In the genomic region with DNA sequence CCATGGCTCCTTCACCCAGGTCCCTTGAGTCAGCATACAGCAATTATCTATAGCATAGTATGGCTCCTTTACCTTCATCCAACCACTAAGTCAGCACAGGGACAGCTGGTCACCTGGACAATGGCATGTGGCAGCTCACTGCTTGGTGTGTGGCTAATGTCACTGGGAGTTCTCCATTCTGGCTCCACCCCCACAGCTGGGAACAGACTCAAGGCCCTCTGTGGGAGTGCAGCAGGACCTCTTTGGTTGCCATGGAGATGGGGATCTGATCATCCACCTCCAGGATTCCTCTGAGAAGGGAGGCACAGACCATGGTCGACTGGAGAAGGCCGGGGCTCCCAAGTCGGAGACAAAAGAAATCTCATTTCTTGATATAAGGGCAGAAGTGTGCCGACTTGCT, we compare ENCODE assay signal across 8 mouse cellular contexts.
DNase-seq lines count a peak whose midpoint lies in the region; ATAC-seq and TF ChIP-seq lines count a peak whose summit lies in the region.

No protein-coding gene starts in this region.

- 38% methylated on average over 4 of the region's 4 CpGs for WGBS in intestine, embryonic 14.5 days
- 36% methylated on average over 4 of the region's 4 CpGs for WGBS in intestine, embryonic 15.5 days
- WGBS in hindbrain, embryonic 11.5 days = 10% methylated on average over 4 of the region's 4 CpGs
- WGBS in midbrain, postnatal 0 days = 6% methylated on average over 4 of the region's 4 CpGs

- no peak overlapping the region for H3K4me2 ChIP-seq in intestine, embryonic 14.5 days (ENCODE audit: low read length)
- no peak overlapping the region for H3K4me2 ChIP-seq in intestine, embryonic 15.5 days (replicated peaks)
- H3K4me2 ChIP-seq in hindbrain, embryonic 11.5 days (replicated peaks; ENCODE audit: low read depth, low read length) = no peak overlapping the region
- no peak overlapping the region for H3K4me2 ChIP-seq in midbrain, postnatal 0 days (ENCODE audit: low read depth, low read length, poor library complexity, severe bottlenecking)

- ATAC-seq in intestine, embryonic 14.5 days (replicated peaks; ENCODE audit: low FRiP score, low TSS enrichment, low read depth) = 0 out of 2 replicates have a peak, but pooled peaks have one; percentile 45
- ATAC-seq in intestine, embryonic 15.5 days = no peak
- peak; percentile 68 for ATAC-seq in hindbrain, embryonic 11.5 days (ENCODE audit: low FRiP score)
- 0 out of 2 replicates have a peak, but pooled peaks have one; percentile 27 for ATAC-seq in midbrain, postnatal 0 days (ENCODE audit: low FRiP score)

- no peaks in the 10 kb centered on the region for H3K36me3 ChIP-seq in intestine, embryonic 14.5 days (ENCODE audit: control insufficient read depth, insufficient read depth, low read length)
- H3K36me3 ChIP-seq in intestine, embryonic 15.5 days = no peaks in the 10 kb centered on the region
- no peaks in the 10 kb centered on the region for H3K36me3 ChIP-seq in hindbrain, embryonic 11.5 days (ENCODE audit: control insufficient read depth, insufficient read depth, low read length)
- peaks cover 2% of the 10 kb centered on the region for H3K36me3 ChIP-seq in midbrain, postnatal 0 days (ENCODE audit: insufficient read depth, low read length)

- no peak overlapping the region for H3K4me3 ChIP-seq in intestine, embryonic 14.5 days (ENCODE audit: low read depth, low read length)
- no peak overlapping the region for H3K4me3 ChIP-seq in intestine, embryonic 15.5 days (replicated peaks)
- no peak overlapping the region for H3K4me3 ChIP-seq in hindbrain, embryonic 11.5 days (ENCODE audit: low read depth, low read length)
- H3K4me3 ChIP-seq in midbrain, postnatal 0 days (ENCODE audit: low read depth, low read length) = no peak overlapping the region

- H3K9me3 ChIP-seq in intestine, embryonic 14.5 days (ENCODE audit: control insufficient read depth, low read length) = no peaks in the 10 kb centered on the region
- H3K9me3 ChIP-seq in intestine, embryonic 15.5 days = no peaks in the 10 kb centered on the region
- no peaks in the 10 kb centered on the region for H3K9me3 ChIP-seq in hindbrain, embryonic 11.5 days (ENCODE audit: control insufficient read depth, low read length)
- H3K9me3 ChIP-seq in midbrain, postnatal 0 days (ENCODE audit: low read length) = no peaks in the 10 kb centered on the region

- DNase-seq in intestine, embryonic 14.5 days (ENCODE audit: low spot score) = no peak
- DNase-seq in adrenal gland, adult 8-10 months = peak; percentile 57
- DNase-seq in hindbrain, embryonic 11.5 days (ENCODE audit: low spot score) = peak; percentile 74
- DNase-seq in midbrain, postnatal 0 days (ENCODE audit: low spot score) = peak; percentile 71
- no peak for DNase-seq in urinary bladder, postnatal 10 days (ENCODE audit: low spot score)
- DNase-seq in cerebellum, postnatal 25 days = no peak
- DNase-seq in kidney, adult 11 months = no peak

- no peaks in the 10 kb centered on the region; the same call in 1 of the 2 replicates for H3K4me1 ChIP-seq in intestine, embryonic 14.5 days (replicated peaks; ENCODE audit: control insufficient read depth, insufficient read depth, low read length)
- H3K4me1 ChIP-seq in intestine, embryonic 15.5 days (replicated peaks) = peaks cover 4% of the 10 kb centered on the region
- peaks cover 7% of the 10 kb centered on the region for H3K4me1 ChIP-seq in hindbrain, embryonic 11.5 days (replicated peaks; ENCODE audit: control insufficient read depth, insufficient read depth, low read length)
- no peaks in the 10 kb centered on the region; the same call in 1 of the 2 replicates for H3K4me1 ChIP-seq in midbrain, postnatal 0 days (ENCODE audit: insufficient read depth, low read length)

- no peak overlapping the region for H3K27ac ChIP-seq in intestine, embryonic 14.5 days (ENCODE audit: low read depth)
- H3K27ac ChIP-seq in intestine, embryonic 15.5 days = no peak overlapping the region
- peak overlapping the region; percentile 1; the same call in 1 of the 2 replicates for H3K27ac ChIP-seq in hindbrain, embryonic 11.5 days (ENCODE audit: low read depth, low read length)
- H3K27ac ChIP-seq in midbrain, postnatal 0 days (ENCODE audit: low read depth, low read length) = no peak overlapping the region

- no peak overlapping the region for H3K9ac ChIP-seq in intestine, embryonic 14.5 days (ENCODE audit: low read length)
- no peak overlapping the region for H3K9ac ChIP-seq in intestine, embryonic 15.5 days
- H3K9ac ChIP-seq in hindbrain, embryonic 11.5 days (ENCODE audit: low read depth, low read length) = no peak overlapping the region
- H3K9ac ChIP-seq in midbrain, postnatal 0 days (replicated peaks; ENCODE audit: low read length, poor library complexity, severe bottlenecking) = no peak overlapping the region

- H3K27me3 ChIP-seq in intestine, embryonic 14.5 days (replicated peaks; ENCODE audit: control insufficient read depth, insufficient read depth, low read length) = no peaks in the 10 kb centered on the region
- H3K27me3 ChIP-seq in intestine, embryonic 15.5 days (replicated peaks) = no peaks in the 10 kb centered on the region
- H3K27me3 ChIP-seq in hindbrain, embryonic 11.5 days (ENCODE audit: control insufficient read depth, insufficient read depth, low read length) = no peaks in the 10 kb centered on the region
- H3K27me3 ChIP-seq in midbrain, postnatal 0 days (ENCODE audit: insufficient read depth, low read length) = no peaks in the 10 kb centered on the region

- TF ChIP-seq CTCF in midbrain, postnatal 0 days (IDR thresholded peaks at IDR 0.05) = no peak

Comparison
In these comparisons a context has a peak if more than half of its experiments do, and no peak if none do; other contexts are left out.
1. DNase-seq: peak in adrenal gland, adult 8-10 months (single experiment), hindbrain, embryonic 11.5 days (single experiment) and midbrain, postnatal 0 days (single experiment); none in intestine, embryonic 14.5 days (single experiment), urinary bladder, postnatal 10 days (single experiment), cerebellum, postnatal 25 days (0 of 2) and kidney, adult 11 months (single experiment).